ENCODE assay signal across 22 mouse cellular contexts in the genomic region with DNA sequence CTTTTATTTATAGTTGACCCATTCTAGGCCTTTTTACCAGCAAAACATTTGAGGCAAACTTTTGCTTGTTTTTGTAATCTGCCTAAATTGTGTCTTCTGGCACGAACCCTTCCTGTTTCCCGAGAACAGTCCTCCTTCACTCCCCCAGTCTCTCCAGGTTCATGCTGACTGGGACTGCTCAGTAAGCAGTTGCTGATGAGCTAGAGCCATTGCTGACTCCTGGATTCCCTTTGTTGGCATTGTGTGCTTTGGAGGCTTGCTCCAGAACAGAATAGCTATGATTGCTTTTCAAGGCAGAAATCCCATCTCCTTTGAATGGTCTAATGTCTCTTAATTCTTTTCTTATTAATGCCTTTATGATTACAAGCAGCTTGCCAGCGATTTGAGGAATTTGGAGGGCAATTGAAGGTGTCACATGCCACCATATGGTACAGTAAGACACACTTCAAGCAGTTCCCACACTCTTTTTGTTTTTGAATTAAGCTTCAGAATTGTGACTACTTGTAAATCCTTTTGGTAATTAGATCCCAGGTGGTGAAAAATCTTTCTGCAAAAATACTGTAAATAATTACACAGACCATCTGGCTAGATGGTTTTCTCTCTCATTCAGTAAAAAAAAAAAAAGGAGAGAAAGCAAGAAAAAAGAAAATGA. TPM values are rescaled to one million over a fixed set of nuclear protein-coding genes. Genes with fewer than 3 reads are reported as not detected.
DNase-seq lines count a peak whose midpoint lies in the region; ATAC-seq and TF ChIP-seq lines count a peak whose summit lies in the region.
"Had no signal": no experiment of that assay in that cellular context is flagged by ENCODE, and none has a peak within 500 bp of the region (broad histone marks: within the 10 kb centered on the region; RNA-seq: fewer than 3 reads in every experiment).

No protein-coding gene starts in this region.

- H3K9me3 ChIP-seq in forebrain, embryonic 14.5 days (replicated peaks; ENCODE audit: control insufficient read depth, low read length): no peaks in the 10 kb centered on the region
- H3K9me3 ChIP-seq in forebrain, embryonic 10.5 days: no peaks in the 10 kb centered on the region
- H3K9me3 ChIP-seq in forebrain, embryonic 16.5 days (ENCODE audit: control insufficient read depth, low read length): no peaks in the 10 kb centered on the region
- no peaks in the 10 kb centered on the region for H3K9me3 ChIP-seq in forebrain, embryonic 12.5 days
- H3K9me3 ChIP-seq: embryonic facial prominence, embryonic 12.5 days; embryonic facial prominence, embryonic 15.5 days had no signal

- H3K9ac ChIP-seq in forebrain, embryonic 14.5 days (ENCODE audit: low read length): no peak overlapping the region
- H3K9ac ChIP-seq in forebrain, embryonic 16.5 days (replicated peaks; ENCODE audit: low read depth, low read length): no peak overlapping the region
- H3K9ac ChIP-seq in forebrain, embryonic 12.5 days: no peak overlapping the region
- H3K9ac ChIP-seq in heart, adult 2 months (ENCODE audit: low read depth, low read length): no peak overlapping the region
- H3K9ac ChIP-seq: embryonic facial prominence, embryonic 12.5 days; embryonic facial prominence, embryonic 15.5 days had no signal

- no peaks in the 10 kb centered on the region for H3K79me2 ChIP-seq in heart, adult 2 months (replicated peaks; ENCODE audit: control insufficient read depth, insufficient read depth, low read length)

- H3K27ac ChIP-seq in forebrain, embryonic 14.5 days (ENCODE audit: low read depth, low read length): no peak overlapping the region
- no peak overlapping the region for H3K27ac ChIP-seq in forebrain, embryonic 10.5 days
- peak overlapping the region; percentile 28; the same call in 1 of the 2 replicates for H3K27ac ChIP-seq in forebrain, embryonic 16.5 days (ENCODE audit: low read length)
- H3K27ac ChIP-seq in forebrain, embryonic 12.5 days: no peak overlapping the region
- H3K27ac ChIP-seq in heart, adult 2 months: no peak overlapping the region
- H3K27ac ChIP-seq: embryonic facial prominence, embryonic 12.5 days; embryonic facial prominence, embryonic 15.5 days; gastrocnemius, adult 2 months had no signal

- WGBS in forebrain, embryonic 14.5 days: 57% methylated on average over 3 of the region's 3 CpGs
- 87% methylated on average over 3 of the region's 3 CpGs for WGBS in forebrain, embryonic 10.5 days
- 41% methylated on average over 3 of the region's 3 CpGs for WGBS in forebrain, embryonic 16.5 days
- 77% methylated on average over 3 of the region's 3 CpGs for WGBS in forebrain, embryonic 12.5 days
- 69% methylated on average over 3 of the region's 3 CpGs for WGBS in heart, adult 2 months

- intact Hi-C loops in heart, adult 2 months (cut with DNase I): no loop called here

- peak; percentile 50; the same call in 1 of the 2 replicates for ATAC-seq in forebrain, embryonic 14.5 days
- ATAC-seq in forebrain, embryonic 16.5 days: peak; percentile 65
- no peak for ATAC-seq in forebrain, embryonic 12.5 days (ENCODE audit: low FRiP score)

- DNase-seq in forebrain, embryonic 14.5 days (ENCODE audit: low spot score): peak; percentile 79
- DNase-seq in forebrain, embryonic 10.5 days (ENCODE audit: extremely low spot score, low spot score): no peak
- DNase-seq in heart, adult 11 months: peak; percentile 40
- DNase-seq in heart, adult 2 months: no peak
- DNase-seq in brain, embryonic 14.5 days (ENCODE audit: low read depth): peak; percentile 81
- no peak for DNase-seq in kidney, postnatal 4 days
- DNase-seq: adrenal gland, adult 2 months; adrenal gland, postnatal 10 days; adrenal gland, postnatal 25 days; cerebellum, adult 11 months; cerebellum, adult 18-20 months; cerebellum, adult 8-10 months; cerebellum, adult 9-11 months; cerebellum, postnatal 14 days; cerebellum, postnatal 36 days; embryo, embryonic 11 days; gastrocnemius, adult 2 months had no signal

- H3K27me3 ChIP-seq in forebrain, embryonic 14.5 days (replicated peaks; ENCODE audit: control insufficient read depth, insufficient read depth, low read length): no peaks in the 10 kb centered on the region
- H3K27me3 ChIP-seq in forebrain, embryonic 10.5 days (ENCODE audit: poor library complexity, severe bottlenecking): no peaks in the 10 kb centered on the region
- no peaks in the 10 kb centered on the region for H3K27me3 ChIP-seq in forebrain, embryonic 16.5 days (replicated peaks; ENCODE audit: control insufficient read depth, insufficient read depth, low read length)
- no peaks in the 10 kb centered on the region for H3K27me3 ChIP-seq in forebrain, embryonic 12.5 days
- H3K27me3 ChIP-seq in heart, adult 2 months (ENCODE audit: control insufficient read depth, insufficient read depth, low read length): no peaks in the 10 kb centered on the region
- H3K27me3 ChIP-seq: embryonic facial prominence, embryonic 12.5 days; embryonic facial prominence, embryonic 15.5 days had no signal

- no peak for TF ChIP-seq POLR2A in heart, adult 2 months (IDR thresholded peaks at IDR 0.05; ENCODE audit: insufficient read depth, low read depth, low read length)
- no peak for TF ChIP-seq POLR2A in brain, embryonic 14.5 days (IDR thresholded peaks at IDR 0.05; ENCODE audit: borderline replicate concordance, extremely low read depth, insufficient read depth, insufficient read length, poor library complexity, severe bottlenecking)

- H3K4me2 ChIP-seq in forebrain, embryonic 14.5 days (ENCODE audit: low read length): no peak overlapping the region
- no peak overlapping the region for H3K4me2 ChIP-seq in forebrain, embryonic 16.5 days (ENCODE audit: low read length)
- H3K4me2 ChIP-seq in forebrain, embryonic 12.5 days: no peak overlapping the region
- H3K4me2 ChIP-seq: embryonic facial prominence, embryonic 12.5 days; embryonic facial prominence, embryonic 15.5 days had no signal

- no peak for TF ChIP-seq CTCF in heart, adult 2 months (IDR thresholded peaks at IDR 0.05)
- TF ChIP-seq CTCF in brain, embryonic 14.5 days (IDR thresholded peaks at IDR 0.05; ENCODE audit: borderline replicate concordance, extremely low read depth, insufficient read depth, insufficient read length): no peak

- H3K4me3 ChIP-seq in forebrain, embryonic 14.5 days (ENCODE audit: low read depth, low read length): no peak overlapping the region
- no peak overlapping the region for H3K4me3 ChIP-seq in forebrain, embryonic 10.5 days
- no peak overlapping the region for H3K4me3 ChIP-seq in forebrain, embryonic 16.5 days (replicated peaks; ENCODE audit: low read length)
- no peak overlapping the region for H3K4me3 ChIP-seq in forebrain, embryonic 12.5 days (replicated peaks)
- no peak overlapping the region for H3K4me3 ChIP-seq in heart, adult 2 months
- H3K4me3 ChIP-seq: embryonic facial prominence, embryonic 12.5 days; embryonic facial prominence, embryonic 15.5 days; erythroblast, embryonic 14.5 days; gastrocnemius, adult 2 months had no signal

- peaks cover 84% of the 10 kb centered on the region for H3K36me3 ChIP-seq in forebrain, embryonic 14.5 days (ENCODE audit: control insufficient read depth, insufficient read depth, low read length)
- H3K36me3 ChIP-seq in forebrain, embryonic 10.5 days (replicated peaks): peaks cover 92% of the 10 kb centered on the region
- H3K36me3 ChIP-seq in forebrain, embryonic 16.5 days (ENCODE audit: control insufficient read depth, insufficient read depth): peaks cover 40% of the 10 kb centered on the region
- peaks cover 79% of the 10 kb centered on the region for H3K36me3 ChIP-seq in forebrain, embryonic 12.5 days (replicated peaks)
- peaks cover 1% of the 10 kb centered on the region; the same call in 1 of the 2 replicates for H3K36me3 ChIP-seq in heart, adult 2 months (ENCODE audit: control insufficient read depth, insufficient read depth, low read length)

- H3K4me1 ChIP-seq in forebrain, embryonic 14.5 days (ENCODE audit: control insufficient read depth, insufficient read depth, low read length): no peaks in the 10 kb centered on the region
- no peaks in the 10 kb centered on the region for H3K4me1 ChIP-seq in forebrain, embryonic 10.5 days
- H3K4me1 ChIP-seq in forebrain, embryonic 16.5 days (replicated peaks; ENCODE audit: control insufficient read depth, insufficient read depth, low read length): peaks cover 6% of the 10 kb centered on the region
- no peaks in the 10 kb centered on the region for H3K4me1 ChIP-seq in forebrain, embryonic 12.5 days
- no peaks in the 10 kb centered on the region for H3K4me1 ChIP-seq in heart, adult 2 months (ENCODE audit: control insufficient read depth, insufficient read depth, low read length)
- H3K4me1 ChIP-seq: embryonic facial prominence, embryonic 12.5 days; embryonic facial prominence, embryonic 15.5 days had no signal

- TF ChIP-seq EP300 in heart, adult 2 months (IDR thresholded peaks at IDR 0.05; ENCODE audit: insufficient read depth, low read depth, low read length): no peak

RNA-seq across cellular contexts. Expression of gene Ccdc174, which starts 11.5 kb away (rescaled TPM):
- 38.9 and 43.8 TPM in 2 replicates for polyA plus RNA-seq in forebrain, embryonic 14.5 days (2014; fragmentation: Nextera tagmentation; extraction: Ambion mirVana)
- polyA plus RNA-seq in forebrain, embryonic 10.5 days (2016; fragmentation: Nextera tagmentation; extraction: Ambion mirVana): 33.9 and 36.8 TPM in 2 replicates
- 41.0 and 47.0 TPM in 2 replicates for polyA plus RNA-seq in forebrain, embryonic 16.5 days (2015; fragmentation: Nextera tagmentation; extraction: Ambion mirVana)
- polyA plus RNA-seq in forebrain, embryonic 12.5 days (2016; fragmentation: Nextera tagmentation; extraction: Ambion mirVana): 53.5 and 61.1 TPM in 2 replicates
- 10 to 100 TPM in 1 of 2 experiments, 1 to 10 TPM in 1; 9.0 to 10.1 TPM for total RNA-seq in heart, adult 2 months (2021)
- 2.8 and 4.1 TPM in 2 replicates for polyA plus RNA-seq in heart, adult 2 months (2012; rRNA removed)
- 17.9 and 20.5 TPM in 2 replicates for polyA plus RNA-seq in brain, embryonic 14.5 days (2012; rRNA removed)

RNA-seq across cellular contexts. Expression of gene 4930590J08Rik, which starts 13.2 kb away (rescaled TPM):
- 0.61 and 0.70 TPM in 2 replicates for polyA plus RNA-seq in forebrain, embryonic 14.5 days (2014; fragmentation: Nextera tagmentation; extraction: Ambion mirVana)
- polyA plus RNA-seq in forebrain, embryonic 10.5 days (2016; fragmentation: Nextera tagmentation; extraction: Ambion mirVana): 0.28 and 0.48 TPM in 2 replicates
- 0.58 and 0.98 TPM in 2 replicates for polyA plus RNA-seq in forebrain, embryonic 16.5 days (2015; fragmentation: Nextera tagmentation; extraction: Ambion mirVana)
- 0.83 and 1.2 TPM in 2 replicates for polyA plus RNA-seq in forebrain, embryonic 12.5 days (2016; fragmentation: Nextera tagmentation; extraction: Ambion mirVana)
- under 1 TPM; 0.52 to 0.78 TPM for total RNA-seq in heart, adult 2 months (2021)
- 0.43 and 0.94 TPM in 2 replicates for polyA plus RNA-seq in heart, adult 2 months (2012; rRNA removed)
- 2.9 and 4.4 TPM in 2 replicates for polyA plus RNA-seq in brain, embryonic 14.5 days (2012; rRNA removed)
- polyA plus RNA-seq: erythroblast, embryonic 14.5 days had no signal

Comparison
In these comparisons a context has a peak if more than half of its experiments do, and no peak if none do; other contexts are left out.
1. DNase-seq: peak in forebrain, embryonic 14.5 days (single experiment), heart, adult 11 months (single experiment) and brain, embryonic 14.5 days (single experiment); none in forebrain, embryonic 10.5 days (single experiment), heart, adult 2 months (0 of 2) and kidney, postnatal 4 days (0 of 2).